Mouse (Mus musculus): ENCODE results near the gene Sacm1l.
A peak's percentile ranks its signal among the peaks of the same experiment; 100 is the strongest.

The Sacm1l gene

GRCm38 (mm10) chr9:123509638-123510604 is 19.6 kb upstream of the Sacm1l start:
- DNase-seq = peak; percentile 43

DNA sequence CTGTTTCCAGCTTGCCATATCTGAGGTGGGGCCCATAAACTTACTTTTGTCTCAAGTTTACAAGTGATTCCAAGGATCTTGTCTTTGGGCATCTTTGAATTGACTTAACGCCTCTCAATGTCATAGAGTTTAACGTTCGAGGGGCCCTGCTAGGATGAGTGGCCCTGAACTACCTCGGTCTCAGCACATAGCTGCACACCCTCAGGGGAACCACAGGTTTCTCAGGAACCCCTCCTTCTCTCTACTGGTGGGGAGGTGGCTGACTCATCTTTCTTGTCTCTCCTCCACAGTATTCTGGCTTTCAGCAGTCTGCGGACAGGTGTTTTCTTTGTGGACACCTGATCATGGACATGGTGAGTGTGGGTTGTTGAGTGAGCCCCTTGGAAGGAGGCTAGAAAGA is 18.6 kb upstream of the Sacm1l start:
- no peak for DNase-seq

GRCm38 (mm10) chr9:123512482-123512881 is 17.1 kb upstream of the Sacm1l start:
- DNase-seq = no peak

DNA sequence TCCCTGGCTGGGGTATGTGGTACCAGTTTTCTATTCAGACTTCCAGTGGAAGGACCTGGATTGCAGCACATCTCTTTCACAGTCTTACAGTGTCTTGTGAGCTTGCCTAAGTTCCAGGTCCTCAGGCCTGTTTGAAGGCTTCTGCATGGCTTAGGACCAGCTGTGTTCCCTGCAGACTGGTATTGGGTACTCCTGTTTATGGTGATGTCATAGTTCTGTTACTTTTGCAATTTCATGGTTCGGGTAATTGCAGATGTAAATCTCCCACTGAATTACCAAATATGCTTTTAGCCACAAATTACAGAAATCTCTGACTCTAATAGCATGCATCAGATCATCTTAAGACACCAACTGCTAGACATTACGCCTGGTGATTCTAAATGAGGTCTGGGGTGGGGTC is 14.5 kb upstream of the Sacm1l start:
- DNase-seq = no peak

- DNase-seq = no peak
Measured at GRCm38 (mm10) chr9:123516641-123517385, 12.7 kb upstream of the Sacm1l start.

DNA sequence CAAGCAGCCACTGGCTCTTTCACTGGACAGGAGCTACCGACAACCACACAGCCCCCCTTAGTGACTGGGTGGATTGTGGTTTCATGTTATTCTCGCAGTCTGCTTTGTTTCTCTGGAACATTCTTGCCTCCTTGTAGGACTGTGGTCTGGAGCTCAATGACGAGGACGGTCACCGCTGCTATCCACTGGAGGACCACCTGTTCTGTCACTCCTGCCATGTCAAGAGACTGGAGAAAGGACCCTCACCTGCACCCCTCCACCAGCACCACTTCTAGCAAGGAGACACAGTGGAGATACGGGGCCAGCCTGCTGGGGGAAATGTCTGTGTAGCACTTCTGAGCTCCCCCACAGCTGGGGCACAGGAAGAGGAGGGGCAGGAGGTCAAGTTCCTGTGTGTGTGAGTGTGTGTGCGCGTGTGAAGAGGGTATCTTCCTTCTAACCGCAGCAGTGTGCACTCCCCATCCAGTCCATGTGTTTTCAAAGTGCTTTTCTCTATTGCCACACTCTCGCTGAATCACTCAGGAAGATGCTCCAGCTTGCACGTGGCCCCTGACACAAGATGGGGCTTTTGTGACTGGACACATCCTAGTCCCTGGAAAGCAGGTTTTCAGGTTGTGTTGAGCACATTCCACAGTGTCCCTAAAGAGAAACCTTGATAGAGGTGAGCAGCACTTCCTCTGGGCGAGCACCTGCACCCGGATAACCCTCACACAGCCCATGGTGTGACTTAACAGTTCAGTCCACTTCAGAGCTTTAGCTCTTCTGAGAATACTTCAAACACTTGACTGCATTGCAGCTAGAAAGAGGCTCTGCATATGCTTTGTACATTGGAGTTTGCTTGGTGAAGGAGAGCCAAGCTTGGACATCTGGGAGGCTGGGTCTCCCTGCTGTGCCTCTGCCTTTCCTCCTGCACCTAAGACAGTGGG is 10.3 kb upstream of the Sacm1l start:
- peak; percentile 76 for DNase-seq

GRCm38 (mm10) chr9:123520735-123521134 is 8.8 kb upstream of the Sacm1l start:
- DNase-seq = no peak

DNA sequence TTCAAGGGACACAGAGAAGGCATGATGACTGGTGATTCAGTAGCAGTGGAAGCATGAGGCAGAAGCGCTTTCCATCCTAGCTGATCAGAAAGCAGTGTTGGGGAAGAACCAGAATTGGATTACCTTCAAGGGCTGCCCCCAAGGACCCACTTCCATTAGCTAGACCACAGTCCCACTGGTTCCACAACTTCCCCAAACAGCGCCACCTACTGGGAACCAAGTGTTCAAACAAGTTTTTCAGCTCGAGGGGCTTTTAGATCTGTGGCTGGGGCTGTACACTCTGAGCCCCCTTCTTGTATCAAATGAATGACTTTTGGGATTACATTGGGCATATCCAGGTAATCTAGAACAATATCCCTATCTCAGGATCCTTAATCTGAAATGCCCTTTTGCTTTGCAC is 5.9 kb upstream of the Sacm1l start:
- DNase-seq = peak; percentile 76

- peak; percentile 78 for DNase-seq
Measured at GRCm38 (mm10) chr9:123525095-123525494, 4.5 kb upstream of the Sacm1l start.

DNA sequence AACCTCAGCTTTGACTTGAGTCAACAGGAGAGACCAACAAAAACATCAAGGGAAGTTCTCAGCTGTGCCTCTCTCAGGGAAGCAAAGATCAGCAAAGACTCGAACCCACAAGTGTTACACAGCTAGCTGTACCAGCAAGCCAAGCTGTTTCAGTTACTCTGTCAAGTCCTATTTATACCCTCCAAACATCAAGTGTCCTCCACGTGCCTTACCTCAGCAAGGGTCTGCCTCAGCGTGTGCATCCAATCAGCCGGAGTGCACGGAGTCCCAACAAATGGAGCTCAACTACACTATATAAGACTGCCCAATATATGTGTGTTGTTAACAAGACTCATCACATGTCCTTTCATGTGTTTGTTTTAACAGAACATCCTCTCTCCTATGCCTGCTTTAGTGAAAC is 3.1 kb upstream of the Sacm1l start:
- no peak for DNase-seq

DNA sequence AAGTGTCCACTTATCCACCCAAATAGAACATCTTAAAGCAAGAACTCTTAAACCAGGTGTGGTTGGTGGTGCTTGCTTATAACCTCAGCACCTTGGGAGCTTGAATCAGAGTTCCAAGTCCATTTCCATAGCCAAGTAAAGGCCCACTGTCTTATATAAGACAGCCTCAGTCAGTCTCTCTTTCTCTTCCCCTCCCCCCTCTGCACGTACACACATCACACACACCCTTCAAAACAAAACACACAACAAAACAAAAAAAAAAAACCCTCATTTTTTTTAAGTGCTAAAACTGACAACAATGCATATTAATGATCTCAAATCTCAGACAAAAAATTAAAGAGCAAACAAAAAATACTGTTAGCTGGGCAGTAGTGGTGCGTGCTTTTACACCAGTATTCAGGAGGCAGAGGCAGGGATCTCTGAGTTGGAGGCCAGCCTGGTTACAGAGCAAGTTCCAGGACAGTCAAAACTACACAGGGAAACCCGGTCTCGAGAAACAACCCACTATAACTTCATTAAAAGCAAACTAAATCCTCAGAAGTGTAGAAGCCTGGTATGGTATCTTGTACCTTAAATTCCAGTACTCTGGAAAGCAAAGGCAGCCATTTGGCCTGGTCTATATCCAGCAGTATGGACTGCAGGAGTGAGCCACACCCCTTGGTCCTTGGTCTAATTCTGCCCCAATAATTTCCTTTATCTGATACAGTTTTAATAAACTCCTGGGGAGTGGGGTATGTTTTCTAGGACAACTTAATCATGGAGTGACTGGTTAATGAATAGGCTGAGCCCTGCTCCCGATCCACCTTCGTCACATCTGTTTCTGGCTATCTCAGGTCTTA is 1.3 kb upstream of the Sacm1l start:
- no peak for DNase-seq

- DNase-seq = peak; percentile 56
Measured at GRCm38 (mm10) chr9:123528926-123529295, 648 bp upstream of the Sacm1l start.

DNA sequence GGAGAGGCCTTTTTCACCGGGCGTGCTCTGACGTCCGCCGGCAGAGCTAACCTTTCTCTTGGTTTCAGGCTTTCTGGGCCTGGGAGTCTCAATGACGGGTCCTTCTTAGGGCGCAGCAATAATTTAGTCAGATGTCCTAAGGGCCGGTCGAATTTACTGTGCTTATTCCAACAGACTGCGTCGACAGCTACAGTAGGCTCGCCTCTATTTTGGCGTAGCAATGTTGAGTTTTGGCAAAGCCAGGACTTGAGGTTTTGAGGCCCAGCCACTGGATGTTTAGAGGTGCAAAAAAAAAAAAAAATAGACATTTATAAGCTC is 558 bp downstream of the Sacm1l start:
- no peak for DNase-seq

DNA sequence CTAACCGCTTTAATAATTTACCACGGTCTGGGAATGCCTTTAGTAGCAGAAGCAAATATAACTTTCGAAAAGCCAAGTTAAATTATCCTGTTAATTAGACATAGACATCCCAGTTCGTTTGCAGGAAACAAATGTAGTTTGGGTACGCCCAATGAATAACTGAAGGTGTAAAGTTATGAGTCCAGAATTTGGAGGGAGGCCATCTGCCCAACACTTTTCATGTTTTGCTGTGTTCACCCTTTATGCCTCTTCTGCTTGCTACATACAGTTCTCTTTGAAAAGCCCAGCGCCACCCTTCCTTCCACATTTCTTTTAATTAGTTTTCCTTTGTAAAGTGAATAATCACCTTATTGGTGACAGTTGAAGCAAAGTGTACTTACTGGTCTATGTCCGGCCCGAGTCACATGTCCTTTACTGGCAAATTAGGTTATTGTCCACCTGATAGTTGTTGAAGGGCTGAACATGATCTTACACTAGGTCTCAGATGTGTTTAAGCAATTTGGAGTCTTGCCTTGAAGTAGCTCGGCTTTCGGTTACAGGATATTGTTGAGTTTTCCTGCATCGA is 1.1 kb downstream of the Sacm1l start:
- DNase-seq = no peak

DNA sequence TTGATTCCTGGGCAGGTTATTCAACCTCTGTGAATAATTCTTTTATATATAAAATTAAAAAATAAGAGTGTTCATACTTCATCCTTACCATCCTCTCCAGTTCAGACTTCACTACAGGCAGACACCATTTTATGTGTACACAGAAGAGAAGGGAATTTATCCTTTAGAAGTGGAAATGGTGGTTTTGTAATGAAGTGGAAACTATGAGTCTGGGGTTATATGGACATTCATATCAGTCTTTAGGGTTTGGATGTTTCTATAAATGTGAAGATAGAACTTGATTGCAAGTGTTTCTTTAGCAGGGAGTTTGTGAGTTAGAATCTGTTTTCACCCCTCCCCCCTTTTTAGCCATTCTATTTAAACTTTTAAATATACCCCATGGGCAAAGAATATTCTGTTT is 1.7 kb downstream of the Sacm1l start:
- DNase-seq = no peak

DNA sequence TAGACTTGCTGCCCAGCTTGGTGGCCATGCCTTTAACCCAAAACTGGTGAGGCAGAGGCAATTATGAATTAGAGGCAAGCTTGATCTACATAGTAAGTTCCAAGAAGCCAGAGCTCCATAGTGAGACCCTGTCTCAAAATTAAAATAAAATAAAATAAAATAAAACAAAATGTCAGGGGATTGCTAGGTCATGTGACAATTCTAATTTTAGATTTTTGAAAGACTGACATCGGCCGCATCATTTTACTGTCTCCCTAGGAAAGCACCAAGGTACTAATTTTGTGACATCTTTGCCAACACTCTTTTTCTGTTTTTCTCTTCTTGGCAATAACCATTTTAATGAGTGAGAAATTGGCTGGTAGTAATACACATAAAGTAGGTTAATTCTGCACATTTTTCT is 7.1 kb downstream of the Sacm1l start:
- DNase-seq = no peak

DNA sequence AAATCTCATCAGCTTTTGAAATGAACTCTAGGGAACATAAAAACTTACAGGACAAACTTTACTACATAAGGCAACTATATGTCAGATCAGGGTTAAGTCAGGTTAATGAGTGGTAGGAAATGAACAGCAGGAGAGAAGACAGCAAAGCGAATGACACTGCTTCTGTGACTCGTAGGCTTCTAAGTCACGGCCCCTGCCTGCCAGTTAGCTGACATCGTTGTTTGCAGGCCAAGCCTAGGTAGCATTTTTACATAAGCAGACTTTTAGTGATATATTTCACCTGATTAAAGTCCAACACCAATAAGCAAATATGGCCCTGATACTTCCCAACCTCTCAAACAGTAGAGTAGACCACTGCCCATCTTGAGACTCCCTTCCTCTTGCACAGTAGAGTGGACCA is 8.6 kb downstream of the Sacm1l start:
- DNase-seq = no peak

- no peak for DNase-seq
Measured at GRCm38 (mm10) chr9:123539093-123539492, 9.5 kb downstream of the Sacm1l start.

GRCm38 (mm10) chr9:123539823-123540222 is 10.3 kb downstream of the Sacm1l start:
- no peak for DNase-seq

- DNase-seq = no peak
Measured at GRCm38 (mm10) chr9:123554599-123554998, 25.0 kb downstream of the Sacm1l start.

DNA sequence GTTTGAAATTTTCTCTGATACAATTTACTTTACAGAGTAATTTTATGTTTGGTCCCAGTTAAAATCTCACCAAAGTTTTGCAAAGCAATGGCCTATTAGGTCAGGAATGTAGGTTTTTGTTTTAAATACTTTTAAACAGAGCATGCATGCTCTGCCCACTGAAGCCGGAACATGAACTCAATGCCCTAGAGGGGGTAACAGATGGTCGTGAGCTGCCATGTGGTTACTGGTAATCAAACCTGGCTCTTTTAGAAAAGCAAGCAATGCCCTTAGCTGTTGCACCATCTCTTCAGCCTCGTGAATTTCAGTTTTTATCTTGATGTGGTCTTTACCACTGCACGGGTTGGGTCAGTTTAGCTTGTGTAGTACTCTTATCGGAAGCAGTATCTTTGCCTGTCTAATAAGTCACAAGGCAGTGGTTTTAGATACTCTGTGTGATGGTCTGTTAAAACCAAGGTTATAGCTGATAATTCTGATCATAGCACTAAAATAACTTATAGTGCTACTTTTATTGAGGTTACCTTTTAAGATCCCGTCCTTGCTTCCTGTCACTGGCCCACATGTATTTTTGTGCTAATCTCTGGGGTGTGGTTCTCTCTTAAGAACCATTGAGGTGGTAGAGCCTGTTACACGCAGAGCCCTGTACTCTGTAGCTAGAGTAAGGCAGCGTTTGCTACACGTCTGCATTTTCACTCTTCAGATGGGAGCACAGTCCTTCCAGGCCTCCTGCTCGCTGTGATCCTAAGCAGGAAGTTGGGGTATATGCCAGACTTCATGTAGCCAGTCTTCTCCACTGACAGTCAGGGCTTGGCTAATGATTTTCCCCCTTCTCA is 48.0 kb downstream of the Sacm1l start:
- no peak for DNase-seq

All from thymus, postnatal 4 days (tissue).